Mouse (Mus musculus) C2C12 (cell line): ENCODE measurements around the gene Ang. TPM values are rescaled to one million over a fixed set of nuclear protein-coding genes. Genes with fewer than 3 reads are reported as not detected.

Experiments
- H3K27me3 ChIP-seq: one replicate; pipeline ENCODE4 v1.6.1; 2011; ENCODE audit not compliant: control insufficient read depth, insufficient read depth, insufficient read length
- H3K36me3 ChIP-seq: one replicate; pipeline ENCODE4 v1.6.1; 2011; ENCODE audit not compliant: control insufficient read depth, insufficient read depth
- H3K4me3 ChIP-seq: one replicate; pipeline ENCODE4 v1.5.1; 2011; ENCODE audit warnings: mild to moderate bottlenecking, control low read depth; ENCODE audit not compliant: poor library complexity, insufficient read depth, severe bottlenecking
- H3K79me2 ChIP-seq: one replicate; pipeline ENCODE4 v1.6.1; 2011; ENCODE audit not compliant: control insufficient read depth, insufficient read depth
- H3K79me3 ChIP-seq: one replicate; pipeline ENCODE4 v1.6.1; 2011; ENCODE audit warnings: low read depth, control low read depth
- H3ac ChIP-seq: one replicate; pipeline ENCODE3; 2011; ENCODE audit warnings: low read depth; ENCODE audit not compliant: control insufficient read depth, insufficient read length
- CEBPB ChIP-seq: IDR thresholded peaks from one replicate; pipeline ENCODE4 v1.6.1; 2011; ENCODE audit warnings: low read depth, mild to moderate bottlenecking, control low read depth, moderate library complexity
- CTCF ChIP-seq: IDR thresholded peaks from one replicate; pipeline ENCODE4 v1.5.1; 2011; ENCODE audit not compliant: control insufficient read depth, insufficient read depth, insufficient read length
- FOSL1 ChIP-seq: IDR thresholded peaks from one replicate; pipeline ENCODE4 v1.8.0; 2011; ENCODE audit warnings: mild to moderate bottlenecking, low read length; ENCODE audit not compliant: poor library complexity, insufficient read depth, severe bottlenecking
- MAX ChIP-seq: IDR thresholded peaks from one replicate; pipeline ENCODE4 v1.6.1; 2011; ENCODE audit warnings: mild to moderate bottlenecking, control low read depth
- MYOD1 ChIP-seq: IDR thresholded peaks from one replicate; pipeline ENCODE4 v1.6.1; 2011; ENCODE audit warnings: low read depth; ENCODE audit not compliant: control insufficient read depth, insufficient read length
- MYOG ChIP-seq: IDR thresholded peaks from one replicate; pipeline ENCODE4 v1.6.1; 2011; ENCODE audit not compliant: control insufficient read depth, insufficient read length; ENCODE audit errors: extremely low read depth
- USF1 ChIP-seq: IDR thresholded peaks from one replicate; pipeline ENCODE4 v1.6.1; 2011; ENCODE audit warnings: low read depth, mild to moderate bottlenecking, control low read depth, moderate library complexity
- long read RNA-seq, 2 experiments: library from polyadenylated mRNA; unstranded; transcript quantifications; one replicate each; pipeline ENCODE4 v2.0.0; 2019 to 2020
- polyA plus RNA-seq: library from polyadenylated mRNA; unstranded; fragments of >200 nt; fragmentation: generic; extraction: Trizol; gene quantifications from one replicate; pipeline ENCODE4 v1.2.1, GENCODE M21; 2012; ENCODE audit warnings: missing spikeins

Gene Ang
- polyA plus RNA-seq: 0.92 TPM
- long read RNA-seq, experiment 1, partial matches to known transcripts: 0 of 1 reads
- long read RNA-seq, experiment 1, other reads (novel, unspliced or antisense): 1 of 1 reads
- long read RNA-seq, experiment 2: 0 reads

- H3K79me3 ChIP-seq: peaks cover 1% of the 10 kb centered on the region
- no peaks in the 10 kb centered on the region for H3K36me3 ChIP-seq
- TF ChIP-seq CEBPB (no peak), CTCF (no peak), MYOG (no peak), MYOD1 (no peak), USF1 (no peak), MAX (no peak), FOSL1 (no peak)
- H3ac ChIP-seq: peak within 1 kb of the TSS; percentile 65
- H3K4me3 ChIP-seq: peak within 1 kb of the TSS; percentile 50
- no peaks in the 10 kb centered on the region for H3K27me3 ChIP-seq
- H3K79me2 ChIP-seq: no peaks in the 10 kb centered on the region
Observed at GRCm38 (mm10) chr14:51090921-51091900, at the start of gene Ang, which contains the start of gene Rnase4. Gene Ang (plus strand): TSS chr14:51091150. Gene Rnase4 (plus strand): TSS chr14:51091077.

- Histone ChIP-seq H3K79me3 (no peaks in the 10 kb centered on the region), H3K36me3 (no peaks in the 10 kb centered on the region), H3K4me3 (no peak within 1 kb of the TSS), H3K79me2 (no peaks in the 10 kb centered on the region), H3ac (no peak within 1 kb of the TSS), H3K27me3 (no peaks in the 10 kb centered on the region)
- no peak for TF ChIP-seq MYOG
- no peak for TF ChIP-seq MAX
- TF ChIP-seq CTCF: no peak
- TF ChIP-seq CEBPB: no peak
- no peak for TF ChIP-seq MYOD1
- no peak for TF ChIP-seq USF1
- no peak for TF ChIP-seq FOSL1
Observed at GRCm38 (mm10) chr14:51041769-51042168, 49.2 kb upstream of the Ang start, which contains the start of gene Rnase9. Gene Rnase9 (minus strand): TSS chr14:51041869.

- TF ChIP-seq MYOD1: no peak
- TF ChIP-seq MYOG: no peak
- no peak for TF ChIP-seq USF1
- TF ChIP-seq MAX: no peak
- no peak for TF ChIP-seq FOSL1
- TF ChIP-seq CTCF: no peak
- no peak for TF ChIP-seq CEBPB
- Histone ChIP-seq H3K4me3 (no peak overlapping the region), H3K79me2 (no peaks in the 10 kb centered on the region), H3ac (no peak overlapping the region), H3K27me3 (no peaks in the 10 kb centered on the region), H3K79me3 (no peaks in the 10 kb centered on the region), H3K36me3 (no peaks in the 10 kb centered on the region)
Observed at GRCm38 (mm10) chr14:51047846-51048245, 43.1 kb upstream of the Ang start.

GRCm38 (mm10) chr14:51050063-51050462 lies 40.9 kb upstream of the Ang start, which contains the start of gene Rnase11:
Gene Rnase11 (minus strand): TSS chr14:51050163.
- no peak within 1 kb of the TSS for H3K4me3 ChIP-seq
- H3K79me3 ChIP-seq: no peaks in the 10 kb centered on the region
- H3K36me3 ChIP-seq: no peaks in the 10 kb centered on the region
- no peak for TF ChIP-seq USF1
- TF ChIP-seq FOSL1: no peak
- no peak for TF ChIP-seq MAX
- H3K27me3 ChIP-seq: no peaks in the 10 kb centered on the region
- H3ac ChIP-seq: no peak within 1 kb of the TSS
- H3K79me2 ChIP-seq: no peaks in the 10 kb centered on the region

GRCm38 (mm10) chr14:51051941-51052340 lies 39.0 kb upstream of the Ang start:
- no peak overlapping the region for H3ac ChIP-seq
- H3K27me3 ChIP-seq: no peaks in the 10 kb centered on the region
- H3K79me2 ChIP-seq: no peaks in the 10 kb centered on the region
- H3K79me3 ChIP-seq: no peaks in the 10 kb centered on the region
- no peak for TF ChIP-seq FOSL1
- no peak for TF ChIP-seq MYOD1
- TF ChIP-seq CTCF: no peak
- no peak for TF ChIP-seq MYOG
- no peak for TF ChIP-seq USF1
- no peak for TF ChIP-seq CEBPB
- H3K36me3 ChIP-seq: no peaks in the 10 kb centered on the region
- no peak overlapping the region for H3K4me3 ChIP-seq
